Mouse (Mus musculus) megakaryocyte, embryonic 14.5 days (primary cell): ENCODE data around the gene 0610030E20Rik.

Source experiments
- FLI1 ChIP-seq: IDR thresholded peaks from 2 replicates; pipeline ENCODE4 v1.6.1; 2012; ENCODE audit warnings: low read length, inconsistent platforms, mixed read lengths
- GATA1 ChIP-seq: IDR thresholded peaks from 3 replicates; pipeline ENCODE4 v1.6.1; 2012; ENCODE audit warnings: mixed read lengths, low read length, inconsistent platforms, borderline replicate concordance

DNA sequence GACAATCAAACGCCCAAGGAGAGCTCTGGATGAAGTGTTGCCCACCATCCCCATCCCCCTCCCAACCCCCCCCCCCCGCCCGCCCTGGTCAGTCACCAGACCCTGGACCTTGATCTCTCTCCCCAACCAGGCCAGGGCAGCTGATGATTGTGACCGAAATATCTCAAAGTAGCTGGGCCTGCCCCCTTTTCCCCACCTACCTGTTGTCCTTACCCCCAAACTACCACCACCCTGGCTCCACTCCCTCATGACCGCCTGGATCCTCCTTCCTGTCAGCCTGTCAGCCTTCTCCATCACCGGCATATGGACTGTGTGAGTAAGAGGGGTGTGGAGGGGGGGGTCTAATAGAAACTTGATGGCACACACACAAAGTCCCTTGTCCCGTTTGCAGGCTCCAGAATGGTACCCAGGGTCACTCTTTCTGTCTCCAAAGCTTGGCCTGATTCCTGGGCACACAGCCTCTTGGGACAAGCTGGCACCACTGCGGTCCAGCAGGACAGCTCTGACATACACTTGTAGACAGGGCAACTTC lies 8.9 kb downstream of the 0610030E20Rik start:
- TF ChIP-seq GATA1 (no peak), FLI1 (no peak)
